Mouse (Mus musculus) megakaryocyte, embryonic 14.5 days (primary cell): ENCODE measurements around the gene Hemk1.

Source experiments
- FLI1 ChIP-seq: IDR thresholded peaks from 2 replicates; pipeline ENCODE4 v1.6.1; 2012; ENCODE audit warnings: low read length, inconsistent platforms, mixed read lengths
- GATA1 ChIP-seq: IDR thresholded peaks from 3 replicates; pipeline ENCODE4 v1.6.1; 2012; ENCODE audit warnings: mixed read lengths, low read length, inconsistent platforms, borderline replicate concordance

DNA sequence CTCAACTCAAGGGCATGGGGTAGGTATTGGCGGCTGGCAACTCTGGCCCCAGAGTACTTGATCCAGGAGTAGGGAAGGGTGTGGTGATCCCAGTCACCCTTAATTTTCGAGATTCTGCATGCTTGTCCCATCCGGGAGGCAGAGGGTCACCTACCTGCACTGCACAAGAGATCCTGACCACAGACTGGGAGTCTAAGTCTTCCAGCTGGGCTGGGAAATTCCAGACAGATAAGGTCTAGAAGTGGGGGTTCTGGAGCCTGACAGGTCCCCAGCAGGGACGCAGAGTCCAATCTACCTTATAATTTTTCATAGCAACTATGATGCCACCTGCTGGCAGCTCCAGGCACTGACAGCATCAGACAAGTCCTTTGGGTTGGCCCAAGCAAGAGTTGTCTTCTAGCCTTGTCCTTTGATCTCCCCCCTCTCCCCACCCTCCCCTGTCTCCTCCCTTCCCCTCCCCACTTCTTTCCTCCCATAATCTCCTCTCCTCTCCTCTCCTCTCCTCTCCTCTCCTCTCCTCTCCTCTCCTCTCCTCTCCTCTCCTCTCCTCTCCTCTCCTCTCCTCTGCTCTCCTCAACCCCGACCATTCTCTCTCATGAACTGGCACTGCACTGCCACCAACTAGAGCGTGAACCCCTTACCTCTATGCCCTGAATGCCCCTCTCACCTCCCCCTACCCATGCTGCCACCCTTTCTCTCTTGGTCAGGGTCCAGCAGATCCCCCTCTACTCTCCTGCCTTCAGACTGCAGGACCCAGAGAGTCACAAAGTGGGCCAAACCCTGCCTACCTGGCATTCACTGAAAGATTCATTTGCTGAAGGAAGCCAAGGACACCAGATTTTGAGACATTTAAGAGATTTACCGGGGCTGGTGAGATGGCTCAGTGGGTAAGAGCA, 18.0 kb upstream of the Hemk1 start:
- TF ChIP-seq GATA1 (no peak), FLI1 (no peak)
